Mouse (Mus musculus) frontal cortex, postnatal 25 days (tissue): ENCODE measurements around the gene Stac.

Experiments
- DNase-seq, 2 experiments: peaks; one replicate each; pipeline ENCODE4 v3.0.0; 2022; ENCODE audit warnings: low spot score in 2 of 2

Stac gene

GRCm38 (mm10) chr9:111514586-111515473, 175.3 kb downstream of the Stac start:
- DNase-seq = no peak
